Mouse (Mus musculus): ENCODE measurements around the gene Chrna3.

Chrna3 gene

GRCm38 (mm10) chr9:55026275-55026663 is at the start of gene Chrna3:
Gene Chrna3 (minus strand): TSS chr9:55026562.
- no peak for DNase-seq (ENCODE audit: low spot score)

- DNase-seq (ENCODE audit: low spot score), result no peak
These were observed 41.6 kb upstream of the Chrna3 start for GRCm38 (mm10) chr9:55067965-55068265.

- no peak for DNase-seq (ENCODE audit: low spot score)
These were observed 41.0 kb upstream of the Chrna3 start for GRCm38 (mm10) chr9:55067260-55067964.

- DNase-seq (ENCODE audit: low spot score), result no peak
These were observed 38.9 kb upstream of the Chrna3 start for GRCm38 (mm10) chr9:55065241-55065640.

DNA sequence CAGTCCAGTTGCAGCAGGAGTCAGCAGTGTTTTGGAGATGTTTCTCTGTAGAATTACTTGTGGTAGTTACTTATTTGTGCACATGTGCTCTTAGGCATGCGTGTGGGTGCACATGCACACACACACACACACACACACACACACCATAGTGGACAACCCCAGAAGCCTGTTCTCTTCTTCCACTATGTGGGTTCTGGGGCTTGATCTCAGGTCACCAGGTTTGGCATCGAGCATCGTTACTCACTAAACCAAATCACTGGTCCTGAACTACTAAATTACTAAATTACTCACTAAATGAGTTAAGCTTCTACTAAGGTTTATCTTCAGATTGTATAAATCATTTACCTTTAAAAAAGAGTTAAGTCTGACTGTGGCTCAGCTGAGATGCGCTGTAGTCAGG is 31.7 kb upstream of the Chrna3 start:
- no peak for DNase-seq (ENCODE audit: low spot score)

GRCm38 (mm10) chr9:55055386-55055930 is 29.1 kb upstream of the Chrna3 start:
- no peak for DNase-seq (ENCODE audit: low spot score)

GRCm38 (mm10) chr9:55048211-55048880 is 22.0 kb upstream of the Chrna3 start, which contains the start of gene Chrnb4:
Gene Chrnb4 (minus strand): TSS chr9:55048779.
- DNase-seq (ENCODE audit: low spot score), result no peak

- DNase-seq (ENCODE audit: low spot score), result no peak
These were observed 20.4 kb upstream of the Chrna3 start for GRCm38 (mm10) chr9:55046764-55047163.

DNA sequence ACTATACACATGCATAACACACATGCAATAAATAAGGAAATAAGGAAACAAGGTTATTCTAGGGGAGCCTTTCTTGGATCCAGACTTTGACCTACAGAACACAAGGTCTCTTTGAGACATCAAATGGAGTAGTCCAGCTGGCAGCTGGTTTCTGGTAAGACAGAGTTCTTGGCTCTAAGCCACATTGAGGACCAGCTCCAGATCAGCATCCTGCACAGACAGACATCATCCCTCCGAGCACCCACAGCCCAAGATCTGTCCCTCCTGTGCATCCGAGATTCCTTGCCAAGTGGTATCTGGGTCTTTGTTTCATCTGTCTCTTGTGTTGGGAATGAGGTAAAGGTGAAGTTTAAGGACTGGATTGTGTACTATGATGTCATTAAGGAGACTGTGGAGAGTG is 18.6 kb upstream of the Chrna3 start:
- no peak for DNase-seq (ENCODE audit: low spot score)

GRCm38 (mm10) chr9:55043688-55044087 is 17.3 kb upstream of the Chrna3 start:
- no peak for DNase-seq (ENCODE audit: low spot score)

GRCm38 (mm10) chr9:55041389-55041788 is 15.0 kb upstream of the Chrna3 start:
- DNase-seq (ENCODE audit: low spot score), result no peak

GRCm38 (mm10) chr9:55039983-55040382 is 13.6 kb upstream of the Chrna3 start:
- DNase-seq (ENCODE audit: low spot score), result no peak

- no peak for DNase-seq (ENCODE audit: low spot score)
These were observed 12.6 kb upstream of the Chrna3 start for GRCm38 (mm10) chr9:55038948-55039347.

GRCm38 (mm10) chr9:55031435-55032167 is 5.2 kb upstream of the Chrna3 start:
- DNase-seq (ENCODE audit: low spot score), result no peak

GRCm38 (mm10) chr9:55025534-55026274 is 658 bp downstream of the Chrna3 start:
- DNase-seq (ENCODE audit: low spot score), result no peak

GRCm38 (mm10) chr9:55023902-55024583 is 2.3 kb downstream of the Chrna3 start:
- peak; percentile 25 for DNase-seq (ENCODE audit: low spot score)

- no peak for DNase-seq (ENCODE audit: low spot score)
These were observed 3.0 kb downstream of the Chrna3 start for GRCm38 (mm10) chr9:55023326-55023725.

GRCm38 (mm10) chr9:55016926-55017325 is 9.4 kb downstream of the Chrna3 start:
- DNase-seq (ENCODE audit: low spot score), result no peak

GRCm38 (mm10) chr9:55010588-55011350 is 15.6 kb downstream of the Chrna3 start:
- no peak for DNase-seq (ENCODE audit: low spot score)

DNA sequence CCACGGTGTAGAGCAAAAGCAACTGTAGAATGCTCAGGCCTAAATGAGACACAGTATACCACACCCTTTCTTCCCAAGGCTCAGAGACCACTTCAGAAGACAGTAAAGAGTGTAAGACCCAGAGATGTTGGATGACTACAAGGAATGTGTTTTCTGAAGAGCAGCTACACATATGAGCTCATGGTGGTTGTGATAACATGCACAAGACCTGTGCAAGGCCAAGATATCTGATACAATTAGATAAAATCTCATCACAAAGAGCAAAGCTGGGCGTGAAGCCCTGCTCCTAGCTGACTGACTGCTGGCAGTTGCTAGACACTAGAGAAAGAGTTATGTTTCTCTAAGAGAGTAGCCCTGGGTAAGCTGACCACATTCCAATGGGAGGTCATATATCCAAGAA is 16.7 kb downstream of the Chrna3 start:
- DNase-seq (ENCODE audit: low spot score), result no peak

DNA sequence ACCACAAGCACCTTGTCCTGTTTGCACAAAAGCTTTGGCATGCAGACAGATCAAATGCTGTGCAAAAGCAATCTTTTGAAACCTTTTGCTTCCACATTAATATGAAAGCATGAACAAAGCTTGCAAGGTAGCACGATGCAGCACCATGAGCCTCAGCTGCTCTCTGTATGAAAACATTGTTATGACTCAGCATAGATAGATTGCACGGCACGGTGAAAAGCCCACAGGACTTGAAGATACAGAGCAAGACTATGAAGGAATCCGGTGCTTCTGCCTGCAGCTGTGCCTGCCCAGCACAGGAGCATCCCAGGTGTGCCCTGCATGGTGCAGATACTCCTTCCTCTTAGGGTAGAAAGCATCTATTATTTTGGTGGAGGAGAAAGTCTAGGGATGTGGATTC is 22.8 kb downstream of the Chrna3 start:
- DNase-seq (ENCODE audit: low spot score), result no peak

All from left cerebral cortex, adult 11 months (tissue).